Mouse (Mus musculus) olfactory bulb, adult 2 months (tissue): ENCODE results near the gene Tcap.

Experiments used
- CTCF ChIP-seq: fragments of 200-500 bp; IDR thresholded peaks from 2 replicates; pipeline ENCODE4 v1.5.1; 2012; ENCODE audit warnings: low read depth, mild to moderate bottlenecking, low read length, moderate library complexity; ENCODE audit not compliant: insufficient read depth
- POLR2A ChIP-seq: fragments of 200-500 bp; IDR thresholded peaks from 2 replicates; pipeline ENCODE4 v1.6.1; 2012; ENCODE audit warnings: mild to moderate bottlenecking, low read depth, low read length, moderate library complexity; ENCODE audit not compliant: insufficient read depth

GRCm38 (mm10) chr11:98388282-98388681 is 4.7 kb downstream of the Tcap start:
- TF ChIP-seq CTCF (no peak), POLR2A (no peak)
